Mouse (Mus musculus) neural tube, embryonic 12.5 days (tissue): Measurements from ENCODE around the gene Fam114a1. TPM values are rescaled to one million over a fixed set of nuclear protein-coding genes. Genes with fewer than 3 reads are reported as not detected.

Experiments used
- ATAC-seq: fragments of 200-750 bp; cut with Nextera tagmentation; 2 replicates; pipeline ENCODE4 v1.8.0; 2017; ENCODE audit warnings: low read depth, mild to moderate bottlenecking, moderate TSS enrichment, moderate library complexity; ENCODE audit not compliant: low FRiP score
- H3K27ac ChIP-seq: fragments of 300-500 bp; sonication (generic); 2 replicates; pipeline ENCODE4 v1.5.1; 2016
- H3K27me3 ChIP-seq: fragments of 300-500 bp; sonication (generic); replicated peaks from 2 replicates; pipeline ENCODE4 v1.6.1; 2016; ENCODE audit warnings: mild to moderate bottlenecking
- H3K36me3 ChIP-seq: fragments of 300-500 bp; sonication (generic); 2 replicates; pipeline ENCODE4 v1.6.1; 2016; ENCODE audit warnings: mild to moderate bottlenecking
- H3K4me1 ChIP-seq: fragments of 300-500 bp; sonication (generic); 2 replicates; pipeline ENCODE4 v1.6.1; 2016
- H3K4me2 ChIP-seq: fragments of 300-500 bp; sonication (generic); replicated peaks from 2 replicates; pipeline ENCODE4 v1.6.1; 2016; ENCODE audit warnings: mild to moderate bottlenecking
- H3K4me3 ChIP-seq: fragments of 300-500 bp; sonication (generic); 2 replicates; pipeline ENCODE4 v1.5.1; 2016
- H3K9ac ChIP-seq: fragments of 300-500 bp; sonication (generic); 2 replicates; pipeline ENCODE4 v1.6.1; 2016; ENCODE audit warnings: mild to moderate bottlenecking
- H3K9me3 ChIP-seq: fragments of 300-500 bp; sonication (generic); 2 replicates; pipeline ENCODE4 v1.6.1; 2016; ENCODE audit warnings: mild to moderate bottlenecking
- WGBS: fragments of 180-500 bp; shearing (Covaris S2); methylation state at CpG from one replicate; pipeline ENCODE4 v1.1.7; 2016; 5-methylcytosine and 5-hydroxymethylcytosine counted together
- polyA plus RNA-seq: library from polyadenylated mRNA; unstranded; fragments of >200 nt; fragmentation: Nextera tagmentation; extraction: Ambion mirVana; gene quantifications from 2 replicates; pipeline ENCODE4 v1.2.1, GENCODE M21; 2016

Gene Fam114a1
- polyA plus RNA-seq, 1 experiment from 2014 or later: 18.2 TPM

DNA sequence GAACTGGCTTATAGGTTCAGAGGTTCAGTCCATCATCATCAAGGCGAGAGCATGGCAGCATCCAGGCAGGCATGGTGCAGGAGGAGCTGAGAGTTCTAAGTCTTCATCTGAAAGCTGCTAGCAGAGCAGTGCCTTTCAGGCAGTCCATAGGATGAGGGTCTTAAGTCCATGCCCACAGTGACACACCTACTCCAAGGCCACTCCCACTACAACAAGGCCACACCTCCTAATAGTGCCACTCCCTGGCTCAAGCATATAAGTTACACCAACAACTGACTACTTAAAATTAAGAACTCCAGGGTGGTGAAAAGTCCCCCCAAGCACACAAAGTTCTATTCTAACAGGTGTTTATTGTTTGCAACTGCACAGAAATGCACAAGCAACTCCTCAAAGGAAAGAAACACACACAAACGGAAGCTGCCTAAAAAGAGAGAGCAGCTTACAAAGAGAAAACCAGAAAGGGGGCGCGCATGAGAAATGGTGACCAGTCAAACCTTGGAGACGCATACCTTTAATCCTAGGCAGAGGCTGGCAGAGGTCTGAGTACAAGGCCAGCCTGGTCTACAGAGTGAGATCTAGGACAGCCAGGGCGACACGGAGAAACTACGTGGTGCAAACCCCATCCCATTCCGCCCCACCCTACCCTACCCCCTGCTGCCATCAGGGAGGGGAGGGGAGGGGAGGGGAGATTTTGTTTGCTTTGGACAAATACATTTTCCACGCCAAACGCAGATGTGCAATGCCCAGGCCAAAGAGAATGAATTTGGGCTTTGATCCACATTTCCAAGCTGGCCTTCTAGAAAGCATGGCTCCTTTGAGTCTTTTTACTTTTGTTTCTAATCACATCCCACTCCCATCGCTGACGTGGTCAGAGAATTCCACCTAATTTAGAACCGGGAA is 660 bp upstream of the Fam114a1 start:
- 6% methylated on average over 14 of the region's 14 CpGs for WGBS
- peak overlapping the region; percentile 50 for H3K4me3 ChIP-seq
- no peaks in the 10 kb centered on the region for H3K9me3 ChIP-seq
- peaks cover 10% of the 10 kb centered on the region; the same call in 1 of the 2 replicates for H3K27me3 ChIP-seq
- H3K27ac ChIP-seq: no peak overlapping the region
- H3K4me1 ChIP-seq: peaks cover 3% of the 10 kb centered on the region
- peak overlapping the region; percentile 99 for H3K4me2 ChIP-seq
- peak overlapping the region; percentile 72 for H3K9ac ChIP-seq
- no peak for ATAC-seq
- no peaks in the 10 kb centered on the region for H3K36me3 ChIP-seq

DNA sequence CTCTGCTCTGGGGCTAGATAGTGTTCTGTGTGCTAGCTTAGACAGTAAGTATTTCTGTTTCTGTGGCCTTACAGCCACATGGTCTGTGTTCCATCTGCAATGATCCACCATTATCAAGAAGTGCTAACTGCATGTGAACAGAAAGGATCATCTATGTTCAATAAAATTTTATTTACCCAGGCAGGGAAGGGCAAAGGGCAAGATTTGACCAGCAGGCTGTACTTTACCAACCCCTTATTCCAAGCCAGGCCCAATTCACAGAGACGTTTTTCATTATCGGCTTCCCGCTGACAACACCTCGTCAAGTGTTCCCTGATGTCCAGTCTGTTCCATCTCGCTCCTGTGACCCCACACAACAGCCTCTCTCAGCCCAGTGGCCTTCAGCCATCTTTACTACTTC is 5.2 kb downstream of the Fam114a1 start:
- Histone ChIP-seq H3K9me3 (no peaks in the 10 kb centered on the region), H3K9ac (no peak overlapping the region), H3K4me2 (no peak overlapping the region), H3K4me1 (peaks cover 2% of the 10 kb centered on the region; the same call in 1 of the 2 replicates), H3K27me3 (peaks cover 8% of the 10 kb centered on the region; the same call in 1 of the 2 replicates), H3K4me3 (no peak overlapping the region), H3K36me3 (no peaks in the 10 kb centered on the region), H3K27ac (no peak overlapping the region)
- WGBS: 66% methylated on average over 5 of the region's 5 CpGs
- ATAC-seq: no peak

DNA sequence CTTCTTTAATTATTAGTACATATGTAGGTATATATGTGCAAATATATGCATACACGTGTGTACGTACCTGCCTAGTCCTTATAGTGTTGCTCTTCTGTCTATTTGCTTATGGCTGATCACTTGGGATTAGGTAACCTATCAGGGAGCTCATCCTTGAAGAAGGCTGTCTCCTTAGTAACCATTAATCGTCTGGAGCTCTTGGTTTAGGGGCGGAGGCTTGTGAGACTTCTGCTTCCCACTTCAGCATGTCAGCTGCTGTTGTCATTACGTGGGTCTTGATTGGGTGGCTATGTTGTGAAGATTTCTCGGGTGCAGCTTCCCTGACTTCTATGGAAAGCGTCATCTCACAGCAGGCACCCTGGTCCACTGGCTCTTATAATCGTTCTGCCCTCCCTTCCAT is 7.3 kb downstream of the Fam114a1 start:
- Histone ChIP-seq H3K36me3 (no peaks in the 10 kb centered on the region), H3K4me2 (no peak overlapping the region), H3K4me1 (no peaks in the 10 kb centered on the region), H3K9ac (no peak overlapping the region), H3K4me3 (no peak overlapping the region), H3K9me3 (no peaks in the 10 kb centered on the region), H3K27ac (no peak overlapping the region), H3K27me3 (no peaks in the 10 kb centered on the region)
- no peak for ATAC-seq
- WGBS: 77% methylated on average over 8 of the region's 8 CpGs

DNA sequence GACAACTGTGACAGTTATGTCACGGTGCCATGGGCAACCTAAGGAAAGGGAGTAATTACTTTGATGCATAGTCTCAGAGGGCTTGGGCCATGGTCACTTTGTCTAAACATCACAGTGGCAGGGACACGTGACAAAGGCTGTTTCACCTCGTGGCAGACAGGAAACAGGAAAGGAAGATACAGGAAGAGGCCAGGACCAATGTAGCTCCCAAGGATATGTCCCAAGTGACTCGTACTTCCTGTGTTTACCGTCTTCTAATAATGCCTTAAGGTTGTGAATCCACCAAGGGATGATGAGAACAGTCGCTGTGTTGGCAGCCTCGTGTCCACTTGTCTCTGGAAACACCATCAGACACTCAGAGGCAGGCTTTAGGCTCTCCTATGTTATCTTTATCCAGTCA is 16.1 kb downstream of the Fam114a1 start:
- no peaks in the 10 kb centered on the region for H3K27me3 ChIP-seq
- H3K9ac ChIP-seq: no peak overlapping the region
- H3K4me1 ChIP-seq: no peaks in the 10 kb centered on the region
- H3K4me3 ChIP-seq: no peak overlapping the region
- H3K4me2 ChIP-seq: no peak overlapping the region
- WGBS: 81% methylated on average over 7 of the region's 7 CpGs
- no peak for ATAC-seq
- H3K36me3 ChIP-seq: no peaks in the 10 kb centered on the region
- H3K9me3 ChIP-seq: no peaks in the 10 kb centered on the region
- H3K27ac ChIP-seq: no peak overlapping the region

DNA sequence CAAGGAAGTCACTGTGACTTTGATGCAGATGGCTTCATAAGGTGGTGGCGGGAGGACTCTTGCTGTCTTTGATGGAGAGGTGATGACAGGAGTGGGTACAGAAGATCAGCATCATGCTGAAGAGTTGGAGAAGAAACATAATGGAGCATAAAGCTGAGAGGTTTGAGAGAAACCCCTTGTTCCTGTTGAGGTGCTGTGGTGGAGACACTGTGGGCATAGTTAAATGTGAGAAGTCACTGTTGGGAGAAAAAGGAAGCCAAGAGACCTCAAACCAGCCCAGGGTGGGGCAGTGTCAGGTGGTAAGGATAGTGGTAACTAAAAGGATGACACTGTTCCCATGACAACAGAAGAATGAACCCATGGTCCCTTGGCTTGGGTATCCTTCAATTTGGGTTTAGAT is 20.1 kb downstream of the Fam114a1 start:
- H3K36me3 ChIP-seq: no peaks in the 10 kb centered on the region
- no peak overlapping the region for H3K9ac ChIP-seq
- H3K27me3 ChIP-seq: no peaks in the 10 kb centered on the region
- H3K9me3 ChIP-seq: no peaks in the 10 kb centered on the region
- ATAC-seq: no peak
- H3K27ac ChIP-seq: no peak overlapping the region
- no peak overlapping the region for H3K4me3 ChIP-seq
- H3K4me2 ChIP-seq: no peak overlapping the region
- H3K4me1 ChIP-seq: no peaks in the 10 kb centered on the region
- WGBS: 92% methylated on average over 1 of the region's 1 CpGs

DNA sequence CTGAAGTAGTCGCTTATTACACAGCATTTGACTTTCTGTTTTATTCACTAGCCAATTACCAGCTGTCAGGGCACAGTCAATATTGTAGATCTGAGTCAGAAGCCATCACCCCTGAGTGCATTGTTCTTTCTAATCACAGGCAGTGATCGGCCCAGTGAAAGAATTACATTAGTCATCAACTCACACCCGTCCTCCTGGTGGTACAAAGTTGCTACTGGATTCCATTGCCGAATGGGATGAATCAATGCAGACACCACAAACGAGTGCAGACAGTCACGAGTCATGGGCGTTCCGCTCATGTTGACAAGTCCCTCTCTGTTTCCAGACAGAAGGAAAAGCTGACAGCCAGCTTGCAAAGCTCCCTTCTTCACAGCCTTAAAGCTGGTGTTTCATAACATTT is 22.7 kb downstream of the Fam114a1 start:
- ATAC-seq: no peak
- Histone ChIP-seq H3K9ac (no peak overlapping the region), H3K9me3 (no peaks in the 10 kb centered on the region), H3K36me3 (no peaks in the 10 kb centered on the region), H3K4me2 (no peak overlapping the region), H3K4me1 (no peaks in the 10 kb centered on the region), H3K27me3 (no peaks in the 10 kb centered on the region), H3K4me3 (no peak overlapping the region), H3K27ac (no peak overlapping the region)
- 73% methylated on average over 8 of the region's 8 CpGs for WGBS

DNA sequence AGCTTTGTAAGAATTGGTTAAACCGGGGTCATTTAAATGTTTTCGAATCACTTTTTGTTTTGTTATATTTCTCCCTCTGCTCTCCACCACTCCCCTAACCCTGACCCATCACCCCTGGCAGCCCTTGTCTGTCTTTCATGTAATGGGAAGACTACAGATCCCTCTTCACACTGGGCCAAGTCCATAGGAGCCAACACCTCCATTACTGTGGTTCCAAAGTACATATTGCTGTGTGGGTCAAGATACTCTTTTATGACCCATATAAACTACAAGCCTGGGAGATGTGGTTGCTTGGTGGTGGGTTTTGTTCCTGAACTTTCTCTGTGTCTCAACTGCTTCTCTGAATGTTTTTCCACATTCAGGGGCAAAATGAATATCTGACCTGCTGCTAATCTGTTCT is 25.5 kb downstream of the Fam114a1 start:
- Histone ChIP-seq H3K9me3 (no peaks in the 10 kb centered on the region), H3K27ac (no peak overlapping the region), H3K4me2 (no peak overlapping the region), H3K27me3 (no peaks in the 10 kb centered on the region), H3K36me3 (no peaks in the 10 kb centered on the region), H3K4me1 (no peaks in the 10 kb centered on the region), H3K4me3 (no peak overlapping the region), H3K9ac (no peak overlapping the region)
- no peak for ATAC-seq
- 95% methylated on average over 2 of the region's 2 CpGs for WGBS

DNA sequence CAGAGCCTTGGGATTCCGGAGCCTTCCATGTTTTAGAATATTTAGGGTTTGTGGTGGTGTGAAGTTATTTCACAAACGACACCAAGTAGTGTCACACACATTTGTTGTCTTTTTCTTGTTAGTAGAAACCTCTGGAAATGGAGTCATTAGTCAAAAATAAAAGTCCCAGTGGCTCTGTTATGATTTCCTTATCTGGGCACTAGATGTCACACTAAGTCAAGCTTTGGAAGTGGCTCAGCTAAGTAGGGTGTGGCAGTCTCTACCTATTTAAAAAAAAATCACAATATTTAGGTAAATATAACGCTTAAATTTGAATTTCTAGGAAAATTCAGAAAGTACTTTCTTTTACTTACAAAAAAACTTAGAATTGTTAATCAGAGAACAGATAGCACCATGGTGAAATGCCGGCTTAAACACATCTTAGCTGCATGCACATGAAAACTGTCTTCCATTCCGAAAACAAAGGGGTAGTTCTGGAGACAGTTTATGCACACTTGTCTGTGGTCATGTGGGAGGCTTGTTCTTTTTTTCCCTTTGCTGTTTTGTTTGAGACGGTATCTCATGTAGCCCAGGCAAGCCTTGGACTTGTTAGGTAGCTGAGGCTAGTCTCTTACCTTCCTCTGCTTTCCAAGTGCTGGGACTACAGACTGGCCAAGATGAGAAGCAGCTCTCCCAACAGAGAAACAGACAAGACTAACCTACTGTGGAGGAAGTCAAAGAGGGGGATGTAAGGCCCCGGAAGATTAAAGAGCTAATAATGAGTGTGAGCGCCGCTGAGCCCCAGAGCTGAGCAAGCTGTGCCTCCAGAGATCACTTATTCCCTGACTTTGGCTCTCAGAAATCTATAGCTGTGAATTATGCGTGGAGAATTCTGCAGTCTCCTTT is 33.3 kb downstream of the Fam114a1 start:
- Histone ChIP-seq H3K27me3 (no peaks in the 10 kb centered on the region), H3K27ac (no peak overlapping the region), H3K4me2 (no peak overlapping the region), H3K9me3 (no peaks in the 10 kb centered on the region), H3K4me1 (peaks cover 4% of the 10 kb centered on the region; the same call in 1 of the 2 replicates), H3K36me3 (no peaks in the 10 kb centered on the region), H3K9ac (no peak overlapping the region), H3K4me3 (no peak overlapping the region)
- ATAC-seq: no peak
- 62% methylated on average over 10 of the region's 10 CpGs for WGBS

DNA sequence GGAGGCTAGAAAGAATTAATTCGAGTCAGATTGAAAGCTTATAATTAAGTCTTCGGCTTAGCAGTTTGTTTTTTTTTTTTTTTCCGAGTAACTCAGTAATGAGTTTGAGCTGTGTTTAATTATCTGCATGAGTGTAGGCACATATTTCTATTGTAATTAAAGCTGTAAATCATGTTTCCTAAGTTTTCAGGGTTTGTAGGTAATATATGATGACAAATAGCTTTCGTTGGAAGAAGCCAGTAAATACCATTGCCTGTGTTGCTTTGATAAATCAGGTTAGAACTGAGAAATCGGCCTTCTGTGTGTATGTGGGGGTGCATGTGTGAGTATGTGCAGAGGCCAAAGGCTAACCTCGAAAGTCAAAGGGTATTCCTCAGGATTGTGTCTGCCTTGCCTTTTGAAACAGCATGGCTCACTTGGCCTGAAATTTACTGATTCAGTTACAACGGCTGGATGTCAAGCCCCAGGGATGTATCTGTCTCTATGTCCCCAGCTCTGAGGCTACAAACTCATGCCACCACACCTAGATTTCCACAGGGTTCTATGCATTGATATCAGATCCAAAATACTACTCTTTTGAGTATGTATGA is 34.2 kb downstream of the Fam114a1 start:
- Histone ChIP-seq H3K9ac (no peak overlapping the region), H3K27ac (no peak overlapping the region), H3K9me3 (no peaks in the 10 kb centered on the region), H3K4me1 (peaks cover 4% of the 10 kb centered on the region; the same call in 1 of the 2 replicates), H3K36me3 (no peaks in the 10 kb centered on the region), H3K4me2 (no peak overlapping the region), H3K4me3 (no peak overlapping the region), H3K27me3 (no peaks in the 10 kb centered on the region)
- WGBS: 73% methylated on average over 7 of the region's 7 CpGs
- no peak for ATAC-seq

DNA sequence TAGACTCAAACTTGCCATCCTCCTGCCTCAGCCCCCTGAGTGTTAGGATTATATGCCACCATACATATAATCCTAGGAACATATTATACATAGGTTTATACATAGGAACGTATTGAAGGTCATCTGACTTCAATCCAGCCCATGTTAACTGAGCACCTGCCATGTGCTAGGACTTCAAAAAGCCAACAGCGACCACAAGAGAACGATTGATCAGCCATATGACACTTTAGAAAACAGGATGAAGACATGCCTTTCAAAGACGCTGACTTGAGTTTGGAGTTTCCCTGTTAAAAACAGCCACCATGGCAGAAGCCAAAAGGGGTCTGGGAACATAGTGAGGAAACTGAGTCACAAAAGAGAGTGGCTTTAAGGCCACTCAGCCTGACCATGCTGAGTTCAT is 35.4 kb downstream of the Fam114a1 start:
- Histone ChIP-seq H3K36me3 (no peaks in the 10 kb centered on the region), H3K4me1 (peaks cover 4% of the 10 kb centered on the region; the same call in 1 of the 2 replicates), H3K4me3 (no peak overlapping the region), H3K27ac (no peak overlapping the region), H3K27me3 (no peaks in the 10 kb centered on the region), H3K9ac (no peak overlapping the region), H3K4me2 (no peak overlapping the region), H3K9me3 (no peaks in the 10 kb centered on the region)
- no peak for ATAC-seq
- WGBS: 93% methylated on average over 4 of the region's 4 CpGs

DNA sequence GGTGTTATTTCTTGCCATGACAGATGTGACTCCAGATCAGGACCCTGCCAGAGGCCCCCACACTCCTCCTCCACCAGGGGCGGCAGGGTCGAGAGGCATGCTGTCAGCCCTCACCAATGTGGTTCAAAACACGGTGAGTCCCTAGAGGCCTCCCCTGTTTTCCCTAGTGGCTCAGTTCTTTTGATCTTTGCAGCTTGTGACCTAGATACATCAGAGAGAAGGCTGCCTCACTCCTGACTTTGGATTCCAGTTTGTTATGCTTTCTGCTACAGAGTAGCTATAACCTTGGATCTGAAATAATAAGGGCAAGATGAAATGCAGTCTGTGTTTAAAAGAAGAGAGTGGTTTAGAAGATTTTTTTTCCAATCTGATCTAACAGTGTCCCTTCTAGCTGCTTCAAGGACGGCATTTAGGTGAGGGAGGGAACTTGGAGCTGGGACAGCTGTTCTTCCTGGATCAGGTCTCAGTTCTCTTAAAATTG is 36.2 kb downstream of the Fam114a1 start:
- H3K4me3 ChIP-seq: no peak overlapping the region
- H3K4me2 ChIP-seq: no peak overlapping the region
- H3K4me1 ChIP-seq: peaks cover 4% of the 10 kb centered on the region; the same call in 1 of the 2 replicates
- no peak overlapping the region for H3K9ac ChIP-seq
- no peak overlapping the region for H3K27ac ChIP-seq
- ATAC-seq: no peak
- WGBS: 42% methylated on average over 4 of the region's 4 CpGs
- no peaks in the 10 kb centered on the region for H3K27me3 ChIP-seq
- H3K9me3 ChIP-seq: no peaks in the 10 kb centered on the region
- no peaks in the 10 kb centered on the region for H3K36me3 ChIP-seq
